Mouse (Mus musculus) CH12.LX (cell line): Measurements from ENCODE around the gene Zc3h4. TPM values are rescaled to one million over a fixed set of nuclear protein-coding genes. Genes with fewer than 3 reads are reported as not detected.
"Not testable (repeated sequence)": the region's sequence is repeated elsewhere in the genome, so short reads cannot be mapped to it uniquely, and the experiment has no call there.

Experiments
- DNase-seq: peaks from one replicate; pipeline ENCODE4 v3.0.0-alpha.2; 2013; ENCODE audit errors: extremely low read depth
- H3K27ac ChIP-seq: 2 replicates; pipeline ENCODE4 v1.5.1; 2012; ENCODE audit warnings: low read depth, mild to moderate bottlenecking, control low read depth, moderate library complexity; ENCODE audit not compliant: insufficient read depth
- H3K27me3 ChIP-seq: replicated peaks from 2 replicates; pipeline ENCODE3; 2012; ENCODE audit warnings: inconsistent platforms
- H3K36me3 ChIP-seq, 2 experiments: replicated peaks in 1 of 2; 2 replicates each; pipeline versions ENCODE3 to v1.6.1; 2012; ENCODE audit warnings: inconsistent platforms in 1 of 2, low read length in 1 of 2, mild to moderate bottlenecking in 1 of 2, mixed read lengths in 1 of 2, moderate library complexity in 1 of 2; ENCODE audit not compliant: control insufficient read depth in 1 of 2, insufficient read depth in 1 of 2
- H3K4me1 ChIP-seq, 2 experiments: 2 replicates each; pipeline ENCODE4 v1.6.1; 2012; ENCODE audit warnings: inconsistent platforms in 1 of 2, moderate library complexity in 1 of 2; ENCODE audit not compliant: insufficient read depth in 2 of 2, control insufficient read depth in 1 of 2
- H3K4me2 ChIP-seq: 2 replicates; pipeline ENCODE4 v1.6.1; 2012; ENCODE audit warnings: low read depth, mild to moderate bottlenecking, control low read depth; ENCODE audit not compliant: poor library complexity, insufficient read depth, severe bottlenecking
- H3K4me3 ChIP-seq, 3 experiments: fragments of 150-350 bp in 1 of 3; sonication (generic) in 1 of 3; replicated peaks in 1 of 3; 2 replicates each; pipeline versions ENCODE3 to v1.5.1; 2011 to 2012; ENCODE audit warnings: low read depth in 2 of 3, low read length in 2 of 3, mild to moderate bottlenecking in 2 of 3, moderate library complexity in 2 of 3, control low read depth in 1 of 3, improper control_type of control experiment in 1 of 3, inconsistent platforms in 1 of 3, mixed read lengths in 1 of 3; ENCODE audit not compliant: poor library complexity in 1 of 3
- H3K79me2 ChIP-seq: replicated peaks from 2 replicates; pipeline ENCODE4 v1.6.1; 2012; ENCODE audit warnings: mild to moderate bottlenecking, moderate library complexity; ENCODE audit not compliant: control insufficient read depth, poor library complexity, insufficient read depth, severe bottlenecking; ENCODE audit errors: extremely low read depth
- H3K9ac ChIP-seq: 2 replicates; pipeline ENCODE4 v1.6.1; 2012; ENCODE audit warnings: low read depth, mild to moderate bottlenecking, control low read depth, moderate library complexity; ENCODE audit not compliant: insufficient read depth
- H3K9me3 ChIP-seq: replicated peaks from 2 replicates; pipeline ENCODE3; 2012; ENCODE audit warnings: low read length, inconsistent platforms, mixed read lengths
- BHLHE40 ChIP-seq: IDR thresholded peaks from 2 replicates; pipeline ENCODE4 v1.6.1; 2011; ENCODE audit warnings: mild to moderate bottlenecking, low read depth, low read length, improper control_type of control experiment
- CTCF ChIP-seq, 2 experiments: IDR thresholded peaks in 1 of 2; conservative IDR thresholded peaks in 1 of 2; 2 replicates each; pipeline ENCODE4 v1.5.1; 2011 to 2012; ENCODE audit warnings: low read depth in 2 of 2, low read length in 2 of 2, improper control_type of control experiment in 1 of 2, inconsistent platforms in 1 of 2, mild to moderate bottlenecking in 1 of 2, moderate library complexity in 1 of 2
- E2F4 ChIP-seq: IDR thresholded peaks from 2 replicates; pipeline ENCODE4 v1.6.1; 2011; ENCODE audit warnings: low read depth, low read length, improper control_type of control experiment; ENCODE audit not compliant: insufficient replicate concordance
- ELF1 ChIP-seq: IDR thresholded peaks from 2 replicates; pipeline ENCODE4 v1.6.1; 2014; ENCODE audit warnings: low read depth, mild to moderate bottlenecking, inconsistent platforms, low read length, improper control_type of control experiment
- GABPA ChIP-seq: IDR thresholded peaks from 2 replicates; pipeline ENCODE4 v1.6.1; 2012; ENCODE audit warnings: low read depth, low read length, improper control_type of control experiment, inconsistent platforms; ENCODE audit not compliant: insufficient replicate concordance
- HCFC1 ChIP-seq: IDR thresholded peaks from 2 replicates; pipeline ENCODE4 v1.6.1; 2012; ENCODE audit warnings: low read depth, mild to moderate bottlenecking, inconsistent platforms, low read length, improper control_type of control experiment
- JUN ChIP-seq: IDR thresholded peaks from 2 replicates; pipeline ENCODE4 v1.6.1; 2011; ENCODE audit warnings: low read depth, mild to moderate bottlenecking, low read length, improper control_type of control experiment, moderate library complexity; ENCODE audit not compliant: insufficient read depth
- JUND ChIP-seq: conservative IDR thresholded peaks from 2 replicates; pipeline ENCODE4 v1.6.1; 2011; ENCODE audit warnings: low read depth, low read length, improper control_type of control experiment
- MAX ChIP-seq: IDR thresholded peaks from 2 replicates; pipeline ENCODE4 v1.6.1; 2011; ENCODE audit warnings: low read length, improper control_type of control experiment
- MYC ChIP-seq: IDR thresholded peaks from 2 replicates; pipeline ENCODE4 v1.6.1; 2011; ENCODE audit warnings: low read depth, mild to moderate bottlenecking, improper control_type of control experiment, low read length
- NELFE ChIP-seq: IDR thresholded peaks from 2 replicates; pipeline ENCODE4 v1.6.1; 2011; ENCODE audit warnings: low read depth, low read length, improper control_type of control experiment
- NRF1 ChIP-seq: IDR thresholded peaks from 2 replicates; pipeline ENCODE4 v1.6.1; 2014; ENCODE audit warnings: low read depth, mild to moderate bottlenecking, inconsistent platforms, low read length, improper control_type of control experiment, moderate library complexity
- PAX5 ChIP-seq: IDR thresholded peaks from 2 replicates; pipeline ENCODE4 v1.6.1; 2012; ENCODE audit warnings: low read length, inconsistent platforms, mixed read lengths
- POLR2A ChIP-seq: IDR thresholded peaks from 2 replicates; pipeline ENCODE4 v1.6.1; 2011; ENCODE audit warnings: low read depth, mild to moderate bottlenecking, improper control_type of control experiment, low read length
- RAD21 ChIP-seq: IDR thresholded peaks from 2 replicates; pipeline ENCODE4 v1.6.1; 2011; ENCODE audit warnings: low read depth, mild to moderate bottlenecking, low read length, improper control_type of control experiment, moderate library complexity
- SIN3A ChIP-seq: IDR thresholded peaks from 2 replicates; pipeline ENCODE4 v1.6.1; 2012; ENCODE audit warnings: low read length, improper control_type of control experiment, inconsistent platforms
- SMC3 ChIP-seq: IDR thresholded peaks from 2 replicates; pipeline ENCODE4 v1.6.1; 2011; ENCODE audit warnings: low read depth, low read length, improper control_type of control experiment
- TCF12 ChIP-seq: IDR thresholded peaks from 2 replicates; pipeline ENCODE4 v1.6.1; 2014; ENCODE audit warnings: low read depth, mild to moderate bottlenecking, inconsistent platforms, low read length, improper control_type of control experiment
- UBTF ChIP-seq: IDR thresholded peaks from 2 replicates; pipeline ENCODE4 v1.6.1; 2012; ENCODE audit warnings: low read depth, mild to moderate bottlenecking, inconsistent platforms, low read length, improper control_type of control experiment, moderate library complexity
- USF1 ChIP-seq: IDR thresholded peaks from 2 replicates; pipeline ENCODE4 v1.6.1; 2014; ENCODE audit warnings: low read depth, mild to moderate bottlenecking, inconsistent platforms, low read length, improper control_type of control experiment
- USF2 ChIP-seq: conservative IDR thresholded peaks from 2 replicates; pipeline ENCODE4 v1.6.1; 2011; ENCODE audit warnings: low read depth, low read length, improper control_type of control experiment
- dilution Hi-C: fragments of 300-500 bp; cut with MboI; formaldehyde crosslinking; loops from 2 replicates; pipeline ENCODE4 v1.14.3; 2020; ENCODE audit warnings: low sequenced_read_pairs; ENCODE audit not compliant: extremely low pct_unique_long_range_greater_than_20kb, extremely low pct_ligation_motif_present
- in situ Hi-C: fragments of 300-500 bp; cut with MboI; formaldehyde crosslinking; loops from 3 replicates; pipeline ENCODE4 v1.14.3; 2019; ENCODE audit warnings: low sequenced_read_pairs, low pct_ligation_motif_present, low pct_unique_long_range_greater_than_20kb, mixed read lengths
- polyA plus RNA-seq: library from polyadenylated mRNA; unstranded; fragments of >175 nt; gene quantifications from 2 replicates; pipeline ENCODE4 v1.2.1, GENCODE M21; 2012; ENCODE audit warnings: low read depth; ENCODE audit not compliant: insufficient read length
- total RNA-seq, 2 experiments: library from RNA; depleted of rRNA; stranded (reverse); fragments of 300-350 nt in 1 of 2; fragments of >200 nt in 1 of 2; gene quantifications; 2 replicates each; pipeline ENCODE4 v1.2.3; 2012 to 2014

Zc3h4 gene
- total and polyA plus RNA-seq, 3 experiments, result 10.0 to 34.0 (median 30.4) TPM

GRCm38 (mm10) chr7:16389942-16390341 is 10.8 kb upstream of the Zc3h4 start:
- dilution Hi-C loops, result not testable (repeated sequence)

GRCm38 (mm10) chr7:16392923-16393322 is 7.8 kb upstream of the Zc3h4 start:
- H3K27me3 ChIP-seq, result peaks cover 4% of the 10 kb centered on the region

More at GRCm38 (mm10) chr7:16389942-16390341, 10.8 kb upstream of the Zc3h4 start:
- Histone ChIP-seq H3K4me1 (peaks cover 5 to 25% of the 10 kb centered on the region in 2 experiments), H3K79me2 (peaks cover 26% of the 10 kb centered on the region)
- H3K9me3 ChIP-seq, H3K27ac ChIP-seq, H3K4me3 ChIP-seq, in situ Hi-C loops, H3K36me3 ChIP-seq, DNase-seq, H3K27me3 ChIP-seq, H3K4me2 ChIP-seq, H3K9ac ChIP-seq: not testable (repeated sequence)

GRCm38 (mm10) chr7:16395944-16396343 is 4.8 kb upstream of the Zc3h4 start:
- no peak overlapping the region for H3K27ac ChIP-seq
- H3K4me1 ChIP-seq, result peaks cover 0 to 13% of the 10 kb centered on the region in 2 experiments; a peak in 2 of 4 replicates
- H3K79me2 ChIP-seq, result no peaks in the 10 kb centered on the region
- TF ChIP-seq SMC3, result peak; percentile 77
- no peak for TF ChIP-seq JUN
- 0 out of 2 replicates have a peak, but pooled peaks have one; percentile 33 for TF ChIP-seq E2F4
- TF ChIP-seq CTCF (conservative IDR thresholded peaks at IDR 0.05 in 1 of 2, IDR thresholded peaks at IDR 0.05 in 1 of 2; ENCODE audit: low read depth in 2 of 2, low read length in 2 of 2), result peak; percentile 48 to 94; a peak in 3 of 4 replicates
- TF ChIP-seq RAD21, result peak; percentile 91
- TF ChIP-seq, all 38 proteins: peak for 4
- Histone ChIP-seq H3K36me3 (no peaks in the 10 kb centered on the region), H3K27me3 (peaks cover 4% of the 10 kb centered on the region), H3K4me3 (no peak overlapping the region), H3K4me2 (no peak overlapping the region), H3K9ac (no peak overlapping the region), H3K9me3 (no peaks in the 10 kb centered on the region)
- in situ Hi-C loops, result loop anchor here (5.0 kb wide), 2 partner anchors 36 to 71 kb away; no protein-coding TSS in a partner anchor
- dilution Hi-C loops, result no loop called here
- DNase-seq, result peak; percentile 50

More at GRCm38 (mm10) chr7:16392923-16393322, 7.8 kb upstream of the Zc3h4 start:
- Histone ChIP-seq H3K79me2 (no peaks in the 10 kb centered on the region; the same call in 1 of the 2 replicates), H3K9me3 (no peaks in the 10 kb centered on the region), H3K27ac (no peak overlapping the region), H3K4me2 (no peak overlapping the region), H3K9ac (no peak overlapping the region), H3K4me1 (peaks cover 0 to 11% of the 10 kb centered on the region in 2 experiments; a peak in 2 of 4 replicates), H3K36me3 (no peaks in the 10 kb centered on the region), H3K4me3 (no peak overlapping the region)
- in situ Hi-C loops, result no loop called here
- TF ChIP-seq SMC3 (no peak), NELFE (no peak), UBTF (no peak), JUN (no peak), JUND (no peak), NRF1 (no peak), USF1 (no peak), BHLHE40 (no peak), TCF12 (no peak), POLR2A (no peak), ELF1 (no peak), USF2 (no peak), GABPA (no peak), RAD21 (no peak), SIN3A (no peak), HCFC1 (no peak), MYC (no peak), MAX (no peak), PAX5 (no peak), CTCF (conservative IDR thresholded peaks at IDR 0.05 in 1 of 2, IDR thresholded peaks at IDR 0.05 in 1 of 2; ENCODE audit: low read depth in 2 of 2, low read length in 2 of 2) (no peak)
- no peak for DNase-seq
- dilution Hi-C loops, result no loop called here
